Mouse (Mus musculus) erythroblast, adult 5-6 weeks (primary cell): Measurements from ENCODE around the gene Vmn1r229. TPM values are rescaled to one million over a fixed set of nuclear protein-coding genes. Genes with fewer than 3 reads are reported as not detected.

Experiments used
- ATAC-seq: replicated peaks from 2 replicates; pipeline ENCODE4 v1.8.0; 2016; ENCODE audit warnings: moderate number of reproducible peaks, mild to moderate bottlenecking, moderate TSS enrichment, inconsistent platforms; ENCODE audit not compliant: poor library complexity, low FRiP score, severe bottlenecking
- total RNA-seq, 2 experiments: library from RNA; stranded (forward) in 1 of 2; stranded (reverse) in 1 of 2; fragments of 150-400 nt in 1 of 2; fragments of 200-764, 138-1000 nt in 1 of 2; gene quantifications; 2 replicates each; pipeline versions ENCODE4 v1.2.3 to v1.2.4; 2015 to 2017; ENCODE audit warnings: low replicate concordance in 2 of 2

The Vmn1r229 gene
- not detected in 2 replicates for total RNA-seq (2015; ENCODE audit: low replicate concordance)
- total RNA-seq (2017; ENCODE audit: low replicate concordance) = 0.28 TPM in 1 of 2 replicates, not detected in the other

DNA sequence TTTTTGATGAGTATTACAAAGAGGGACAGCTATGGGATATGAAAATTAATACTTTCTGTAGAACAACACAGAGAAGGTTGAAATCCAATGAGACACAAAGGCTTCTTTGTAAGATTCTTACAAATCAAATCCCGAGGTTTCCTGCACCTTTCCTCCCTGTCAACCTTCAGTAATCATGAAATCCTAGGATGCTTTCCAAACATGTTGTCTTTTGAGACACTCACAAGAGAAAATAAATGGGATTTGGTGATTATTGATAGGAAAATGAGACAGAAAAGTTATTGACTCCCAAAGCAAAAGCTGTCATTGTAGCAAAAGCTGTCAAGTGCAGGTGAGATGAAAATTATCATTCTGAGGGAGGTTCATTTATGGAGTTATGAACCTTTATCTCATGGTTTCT lies at the start of gene Vmn1r229:
Gene Vmn1r229 (plus strand): TSS at position 301 of the 400 bp plus-strand sequence.
- no peak for ATAC-seq

DNA sequence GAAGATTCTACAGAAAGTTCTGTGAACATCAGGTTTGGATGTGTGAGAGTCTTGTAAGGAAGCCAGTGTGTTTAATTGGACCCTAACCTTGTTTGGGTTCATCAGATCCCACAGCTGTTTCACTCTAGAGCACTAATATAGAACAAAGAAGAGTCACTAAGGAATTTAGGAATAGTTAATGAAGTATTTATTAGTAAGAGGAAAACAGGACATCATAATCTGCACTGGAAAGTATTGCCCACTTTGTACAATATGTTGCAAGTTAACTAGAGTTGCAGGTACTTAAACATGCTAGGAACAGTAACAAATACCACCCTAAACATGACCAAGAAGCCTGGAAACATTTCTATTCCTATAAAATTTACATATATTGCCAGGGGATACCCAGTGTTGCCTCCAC lies 25.3 kb upstream of the Vmn1r229 start, which contains the start of gene Vmn1r228:
Gene Vmn1r228 (minus strand): TSS at position 101 of the 400 bp plus-strand sequence.
- ATAC-seq = no peak

DNA sequence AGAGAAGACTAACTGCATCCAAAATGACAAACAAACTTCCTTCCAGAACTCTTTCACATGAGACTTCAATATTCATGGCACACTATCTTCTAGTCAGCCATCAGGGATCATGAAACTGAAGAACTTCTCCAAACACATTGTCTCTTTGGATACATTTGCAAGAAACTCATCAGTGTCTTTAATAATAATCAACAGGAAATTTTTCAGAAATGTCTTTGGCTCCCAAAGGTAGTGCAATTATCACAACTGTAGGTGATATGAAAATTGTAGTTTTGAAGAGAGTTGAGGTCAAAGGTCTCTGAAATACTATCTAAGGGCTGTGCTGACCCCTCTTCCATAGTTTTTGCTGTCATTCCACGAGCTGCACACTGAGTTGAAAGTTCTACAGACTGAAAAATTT lies 28.8 kb downstream of the Vmn1r229 start, which contains the start of gene Vmn1r230:
Gene Vmn1r230 (plus strand): TSS at position 301 of the 400 bp plus-strand sequence.
- ATAC-seq = no peak

Other genes starting within 250 kb of the Vmn1r229 start
- gene Vmn2r109, start 246.8 kb upstream of the Vmn1r229 start, total RNA-seq (2015; ENCODE audit: low replicate concordance) = not detected in 2 replicates
- not detected in 2 replicates for gene Vmn2r109, start 246.8 kb upstream of the Vmn1r229 start, total RNA-seq (2017; ENCODE audit: low replicate concordance)
- gene Vmn2r110, start 215.1 kb upstream of the Vmn1r229 start, total RNA-seq (2015; ENCODE audit: low replicate concordance) = not detected in 2 replicates
- not detected in 2 replicates for gene Vmn2r110, start 215.1 kb upstream of the Vmn1r229 start, total RNA-seq (2017; ENCODE audit: low replicate concordance)
- gene Fpr-rs3, start 186.7 kb upstream of the Vmn1r229 start, total RNA-seq (2015; ENCODE audit: low replicate concordance) = not detected in 2 replicates
- gene Fpr-rs3, start 186.7 kb upstream of the Vmn1r229 start, total RNA-seq (2017; ENCODE audit: low replicate concordance) = not detected in 2 replicates
- not detected in 2 replicates for gene Vmn1r226, start 128.7 kb upstream of the Vmn1r229 start, total RNA-seq (2015; ENCODE audit: low replicate concordance)
- gene Vmn1r226, start 128.7 kb upstream of the Vmn1r229 start, total RNA-seq (2017; ENCODE audit: low replicate concordance) = not detected in 2 replicates
- not detected in 2 replicates for gene Vmn1r227, start 81.7 kb upstream of the Vmn1r229 start, total RNA-seq (2015; ENCODE audit: low replicate concordance)
- gene Vmn1r227, start 81.7 kb upstream of the Vmn1r229 start, total RNA-seq (2017; ENCODE audit: low replicate concordance) = not detected in 2 replicates
- gene Vmn1r228, start 25.4 kb upstream of the Vmn1r229 start, total RNA-seq (2015; ENCODE audit: low replicate concordance) = not detected in 2 replicates
- 0.14 TPM in 1 of 2 replicates, not detected in the other for gene Vmn1r228, start 25.4 kb upstream of the Vmn1r229 start, total RNA-seq (2017; ENCODE audit: low replicate concordance)
- not detected in 2 replicates for gene Vmn1r230, start 28.9 kb downstream of the Vmn1r229 start, total RNA-seq (2015; ENCODE audit: low replicate concordance)
- gene Vmn1r230, start 28.9 kb downstream of the Vmn1r229 start, total RNA-seq (2017; ENCODE audit: low replicate concordance) = not detected in 2 replicates
- gene Vmn1r231, start 93.5 kb downstream of the Vmn1r229 start, total RNA-seq (2015; ENCODE audit: low replicate concordance) = not detected in 2 replicates
- 2.5 TPM in 1 of 2 replicates, not detected in the other for gene Vmn1r231, start 93.5 kb downstream of the Vmn1r229 start, total RNA-seq (2017; ENCODE audit: low replicate concordance)
- not detected in 2 replicates for gene Vmn1r232, start 108.2 kb downstream of the Vmn1r229 start, total RNA-seq (2015; ENCODE audit: low replicate concordance)
- not detected in 2 replicates for gene Vmn1r232, start 108.2 kb downstream of the Vmn1r229 start, total RNA-seq (2017; ENCODE audit: low replicate concordance)
- gene Ppp2r1a, start 133.8 kb downstream of the Vmn1r229 start, total RNA-seq (2015; ENCODE audit: low replicate concordance) = 126 and 128 TPM in 2 replicates
- gene Ppp2r1a, start 133.8 kb downstream of the Vmn1r229 start, total RNA-seq (2017; ENCODE audit: low replicate concordance) = 26.9 and 54.6 TPM in 2 replicates
- gene Vmn1r233, start 184.9 kb downstream of the Vmn1r229 start, total RNA-seq (2015; ENCODE audit: low replicate concordance) = not detected in 2 replicates
- 0.34 TPM in 1 of 2 replicates, not detected in the other for gene Vmn1r233, start 184.9 kb downstream of the Vmn1r229 start, total RNA-seq (2017; ENCODE audit: low replicate concordance)
- 4.6 and 5.9 TPM in 2 replicates for gene Zfp160, start 197.3 kb downstream of the Vmn1r229 start, total RNA-seq (2015; ENCODE audit: low replicate concordance)
- 3.6 and 3.9 TPM in 2 replicates for gene Zfp160, start 197.3 kb downstream of the Vmn1r229 start, total RNA-seq (2017; ENCODE audit: low replicate concordance)